Mouse (Mus musculus) MEL (cell line): ENCODE data around the gene Fstl3.

Experiments used
- CHD1 ChIP-seq: IDR thresholded peaks from 2 replicates; pipeline ENCODE4 v1.6.1; 2012; ENCODE audit warnings: low read depth, mild to moderate bottlenecking, inconsistent platforms, low read length, improper control_type of control experiment
- CTCF ChIP-seq, 3 experiments: IDR thresholded peaks in 2 of 3; conservative IDR thresholded peaks in 1 of 3; 2 replicates each; pipeline ENCODE4 v1.5.1; 2011 to 2012; ENCODE audit warnings: low read length in 3 of 3, low read depth in 2 of 3, mild to moderate bottlenecking in 2 of 3, improper control_type of control experiment in 1 of 3, inconsistent platforms in 1 of 3, mixed read lengths in 1 of 3, moderate library complexity in 1 of 3; ENCODE audit not compliant: control insufficient read depth in 1 of 3, insufficient read depth in 1 of 3, poor library complexity in 1 of 3, severe bottlenecking in 1 of 3
- E2F4 ChIP-seq: IDR thresholded peaks from 2 replicates; pipeline ENCODE4 v1.6.1; 2011; ENCODE audit warnings: low read depth, low read length, improper control_type of control experiment, borderline replicate concordance
- EP300 ChIP-seq, 2 experiments: IDR thresholded peaks; 2 replicates each; pipeline ENCODE4 v1.6.1; 2011; ENCODE audit warnings: improper control_type of control experiment in 2 of 2, low read length in 2 of 2, low read depth in 1 of 2, mild to moderate bottlenecking in 1 of 2
- MAFK ChIP-seq: IDR thresholded peaks from 2 replicates; pipeline ENCODE4 v1.6.1; 2011; ENCODE audit warnings: low read depth, mild to moderate bottlenecking, low read length, improper control_type of control experiment, borderline replicate concordance
- MXI1 ChIP-seq: IDR thresholded peaks from 2 replicates; pipeline ENCODE4 v1.6.1; 2011; ENCODE audit warnings: mild to moderate bottlenecking, low read depth, low read length, improper control_type of control experiment
- MYB ChIP-seq: IDR thresholded peaks from 2 replicates; pipeline ENCODE4 v1.6.1; 2011; ENCODE audit warnings: mild to moderate bottlenecking, low read depth, low read length, improper control_type of control experiment
- POLR2A ChIP-seq, 2 experiments: IDR thresholded peaks; 2 replicates each; pipeline ENCODE4 v1.6.1; 2011 to 2012; ENCODE audit warnings: low read length in 2 of 2, mild to moderate bottlenecking in 2 of 2, control low read depth in 1 of 2, improper control_type of control experiment in 1 of 2, low read depth in 1 of 2, moderate library complexity in 1 of 2; ENCODE audit not compliant: control insufficient read depth in 1 of 2, insufficient read depth in 1 of 2, poor library complexity in 1 of 2
- POLR2AphosphoS2 ChIP-seq: IDR thresholded peaks from 2 replicates; pipeline ENCODE4 v1.6.1; 2011; ENCODE audit warnings: low read length, improper control_type of control experiment
- SIN3A ChIP-seq: IDR thresholded peaks from 2 replicates; pipeline ENCODE4 v1.6.1; 2012; ENCODE audit warnings: low read length, improper control_type of control experiment, inconsistent platforms
- SMC3 ChIP-seq: IDR thresholded peaks from 2 replicates; pipeline ENCODE4 v1.6.1; 2011; ENCODE audit warnings: low read depth, low read length, improper control_type of control experiment
- USF2 ChIP-seq, 2 experiments: IDR thresholded peaks; 2 replicates each; pipeline ENCODE4 v1.6.1; 2011 to 2012; ENCODE audit warnings: improper control_type of control experiment in 2 of 2, low read length in 2 of 2, borderline replicate concordance in 1 of 2, inconsistent platforms in 1 of 2, low read depth in 1 of 2, mild to moderate bottlenecking in 1 of 2; ENCODE audit not compliant: insufficient read depth in 1 of 2
- ZC3H11A ChIP-seq: IDR thresholded peaks from 2 replicates; pipeline ENCODE4 v1.6.1; 2012; ENCODE audit warnings: low read depth, mild to moderate bottlenecking, inconsistent platforms, low read length, improper control_type of control experiment

- TF ChIP-seq MAFK (no peak), EP300 (IDR thresholded peaks at IDR 0.05; ENCODE audit: low read depth in 1 of 2, low read length in 2 of 2) (no peak), MXI1 (no peak), SMC3 (no peak), POLR2A (IDR thresholded peaks at IDR 0.05; ENCODE audit: control insufficient read depth in 1 of 2, insufficient read depth in 1 of 2, low read depth in 1 of 2, low read length in 2 of 2, poor library complexity in 1 of 2) (no peak), CTCF (IDR thresholded peaks at IDR 0.05 in 2 of 3, conservative IDR thresholded peaks at IDR 0.05 in 1 of 3; ENCODE audit: control insufficient read depth in 1 of 3, insufficient read depth in 1 of 3, low read depth in 2 of 3, low read length in 3 of 3, poor library complexity in 1 of 3, severe bottlenecking in 1 of 3) (no peak), ZC3H11A (no peak), POLR2AphosphoS2 (no peak), CHD1 (no peak), E2F4 (no peak), MYB (no peak), SIN3A (no peak), USF2 (IDR thresholded peaks at IDR 0.05; ENCODE audit: borderline replicate concordance in 1 of 2, insufficient read depth in 1 of 2, low read depth in 1 of 2, low read length in 2 of 2) (no peak)
Measured at GRCm38 (mm10) chr10:79780664-79781015, 3.6 kb downstream of the Fstl3 start.
